Mouse (Mus musculus): Measurements from ENCODE around the gene Tnrc6b.

DNA sequence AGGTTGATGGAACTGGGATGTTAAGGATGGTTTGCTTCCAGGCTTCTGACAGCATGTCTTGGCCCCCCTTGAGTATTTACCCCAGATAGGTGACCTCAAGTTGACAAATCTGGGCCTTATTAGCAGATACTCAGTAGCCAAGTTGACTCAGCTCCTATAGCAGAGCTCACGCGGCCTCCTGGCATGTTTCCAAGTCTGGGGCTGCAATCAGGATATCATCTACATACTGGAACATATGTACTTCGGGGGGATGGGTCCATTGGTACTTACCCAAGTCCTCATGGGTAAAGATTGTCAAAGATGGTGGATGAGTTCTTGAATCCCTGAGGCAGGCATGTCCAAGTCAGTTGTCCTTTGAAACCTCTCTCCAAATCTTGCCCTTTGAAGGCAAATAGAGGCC lies 67.9 kb downstream of the Tnrc6b start:
- TF ChIP-seq USF1 (IDR thresholded peaks at IDR 0.05; ENCODE audit: low read depth) (no peak), CTCF (IDR thresholded peaks at IDR 0.05; ENCODE audit: control insufficient read depth, insufficient read depth, insufficient read length) (no peak), MAX (IDR thresholded peaks at IDR 0.05) (no peak), CEBPB (IDR thresholded peaks at IDR 0.05; ENCODE audit: low read depth) (no peak)
